8 mouse cellular contexts compared by ENCODE assay signal in genomic region chr17:83020576-83020975, GRCm38 (mm10).
A peak's percentile ranks its signal among the peaks of the same experiment; 100 is the strongest.
DNase-seq lines count a peak whose midpoint lies in the region; ATAC-seq lines count a peak whose summit lies in the region.
"Had no signal": no experiment of that assay in that cellular context is flagged by ENCODE, and none has a peak within 500 bp of the region (broad histone marks: within the 10 kb centered on the region; RNA-seq: fewer than 3 reads in every experiment).

No protein-coding gene starts in this region.

- H3K27ac ChIP-seq in midbrain, embryonic 14.5 days (replicated peaks; ENCODE audit: low read depth, low read length), result no peak overlapping the region
- no peak overlapping the region for H3K27ac ChIP-seq in midbrain, embryonic 11.5 days (ENCODE audit: low read depth, low read length)
- no peak overlapping the region for H3K27ac ChIP-seq in forebrain, embryonic 16.5 days (ENCODE audit: low read length)
- H3K27ac ChIP-seq: hindbrain, embryonic 15.5 days had no signal

- WGBS in midbrain, embryonic 14.5 days, result 78% methylated on average over 10 of the region's 10 CpGs
- WGBS in midbrain, embryonic 11.5 days, result 83% methylated on average over 10 of the region's 10 CpGs
- 70% methylated on average over 10 of the region's 10 CpGs for WGBS in forebrain, embryonic 16.5 days

- no peak overlapping the region for H3K9ac ChIP-seq in midbrain, embryonic 14.5 days (replicated peaks; ENCODE audit: low read length)
- H3K9ac ChIP-seq in midbrain, embryonic 11.5 days (ENCODE audit: low read length), result no peak overlapping the region
- no peak overlapping the region for H3K9ac ChIP-seq in forebrain, embryonic 16.5 days (replicated peaks; ENCODE audit: low read depth, low read length)
- H3K9ac ChIP-seq: hindbrain, embryonic 15.5 days had no signal

- no peaks in the 10 kb centered on the region for H3K9me3 ChIP-seq in midbrain, embryonic 14.5 days (ENCODE audit: control insufficient read depth, low read length)
- H3K9me3 ChIP-seq in midbrain, embryonic 11.5 days (ENCODE audit: control insufficient read depth, low read length), result no peaks in the 10 kb centered on the region
- no peaks in the 10 kb centered on the region for H3K9me3 ChIP-seq in forebrain, embryonic 16.5 days (ENCODE audit: control insufficient read depth, low read length)
- H3K9me3 ChIP-seq: hindbrain, embryonic 15.5 days had no signal

- no peak overlapping the region for H3K4me2 ChIP-seq in midbrain, embryonic 14.5 days (ENCODE audit: low read length)
- no peak overlapping the region for H3K4me2 ChIP-seq in midbrain, embryonic 11.5 days
- H3K4me2 ChIP-seq in forebrain, embryonic 16.5 days (ENCODE audit: low read length), result no peak overlapping the region
- H3K4me2 ChIP-seq: hindbrain, embryonic 15.5 days had no signal

- no peak for ATAC-seq in midbrain, embryonic 14.5 days (ENCODE audit: low FRiP score, low TSS enrichment)
- no peak for ATAC-seq in midbrain, embryonic 11.5 days (ENCODE audit: low FRiP score)
- ATAC-seq in forebrain, embryonic 16.5 days, result no peak

- intact Hi-C loops in heart, postnatal 36 days (cut with DNase I), result no loop called here

- peak; percentile 37 for DNase-seq in midbrain, embryonic 14.5 days
- no peak for DNase-seq in midbrain, embryonic 11.5 days (ENCODE audit: low spot score, missing footprints)
- peak; percentile 96 to 98 for DNase-seq in cerebellum, postnatal 10 days
- peak; percentile 48 to 49 for DNase-seq in heart, postnatal 36 days
- peak; percentile 74 to 91 for DNase-seq in lung, postnatal 4 days
- DNase-seq in B cell, adult 2 months, result no peak

- no peaks in the 10 kb centered on the region for H3K4me1 ChIP-seq in midbrain, embryonic 14.5 days (ENCODE audit: control insufficient read depth, insufficient read depth, low read length)
- no peaks in the 10 kb centered on the region for H3K4me1 ChIP-seq in midbrain, embryonic 11.5 days (ENCODE audit: control insufficient read depth, insufficient read depth, low read length)
- H3K4me1 ChIP-seq in forebrain, embryonic 16.5 days (replicated peaks; ENCODE audit: control insufficient read depth, insufficient read depth, low read length), result no peaks in the 10 kb centered on the region

- H3K36me3 ChIP-seq in midbrain, embryonic 14.5 days (ENCODE audit: control insufficient read depth, insufficient read depth, low read length), result no peaks in the 10 kb centered on the region
- no peaks in the 10 kb centered on the region for H3K36me3 ChIP-seq in midbrain, embryonic 11.5 days (ENCODE audit: control insufficient read depth, insufficient read depth, low read length)
- H3K36me3 ChIP-seq in forebrain, embryonic 16.5 days (ENCODE audit: control insufficient read depth, insufficient read depth), result no peaks in the 10 kb centered on the region
- H3K36me3 ChIP-seq: hindbrain, embryonic 15.5 days had no signal

- H3K4me3 ChIP-seq in midbrain, embryonic 14.5 days (replicated peaks; ENCODE audit: low read depth, low read length), result no peak overlapping the region
- H3K4me3 ChIP-seq in midbrain, embryonic 11.5 days (ENCODE audit: low read depth, low read length), result no peak overlapping the region
- no peak overlapping the region for H3K4me3 ChIP-seq in forebrain, embryonic 16.5 days (replicated peaks; ENCODE audit: low read length)
- H3K4me3 ChIP-seq: hindbrain, embryonic 15.5 days had no signal

- no peaks in the 10 kb centered on the region for H3K27me3 ChIP-seq in midbrain, embryonic 14.5 days (ENCODE audit: control insufficient read depth, insufficient read depth, low read length)
- H3K27me3 ChIP-seq in midbrain, embryonic 11.5 days (ENCODE audit: control insufficient read depth, insufficient read depth, low read length), result no peaks in the 10 kb centered on the region
- no peaks in the 10 kb centered on the region for H3K27me3 ChIP-seq in forebrain, embryonic 16.5 days (replicated peaks; ENCODE audit: control insufficient read depth, insufficient read depth, low read length)
- H3K27me3 ChIP-seq: hindbrain, embryonic 15.5 days had no signal

Comparison
In these comparisons a context has a peak if more than half of its experiments do, and no peak if none do; other contexts are left out.
1. DNase-seq: peak in midbrain, embryonic 14.5 days (single experiment), cerebellum, postnatal 10 days (2 of 2), heart, postnatal 36 days (2 of 2) and lung, postnatal 4 days (2 of 2); none in midbrain, embryonic 11.5 days (single experiment) and B cell, adult 2 months (0 of 2).